In genomic region chr8:44826936-44827335, GRCm38 (mm10) we compare ENCODE assay signal across 8 mouse cellular contexts.
DNase-seq lines count a peak whose midpoint lies in the region; ATAC-seq and TF ChIP-seq lines count a peak whose summit lies in the region.

No protein-coding gene starts in this region.

- no peak overlapping the region for H3K27ac ChIP-seq in liver, embryonic 12.5 days
- 0 out of 2 replicates have a peak overlapping the region, but pooled peaks have one; percentile 5 for H3K27ac ChIP-seq in embryonic fibroblast, embryonic 13.5 days (ENCODE audit: insufficient read depth, low read length)
- peak overlapping the region in 1 of 2 experiments; percentile 19; a peak in 1 of 4 replicates for H3K27ac ChIP-seq in heart, embryonic 14.5 days (replicated peaks in 1 of 2; ENCODE audit: control insufficient read depth in 1 of 2, insufficient read depth in 1 of 2, low read depth in 2 of 2, low read length in 2 of 2)
- H3K27ac ChIP-seq in kidney, embryonic 16.5 days (ENCODE audit: low read length), result 0 out of 2 replicates have a peak overlapping the region, but pooled peaks have one; percentile 18
- H3K27ac ChIP-seq in thymus, adult 2 months (ENCODE audit: control insufficient read depth, insufficient read depth, low read length), result no peak overlapping the region

- H3K4me2 ChIP-seq in liver, embryonic 12.5 days, result no peak overlapping the region
- H3K4me2 ChIP-seq in heart, embryonic 14.5 days (ENCODE audit: low read length), result peak overlapping the region; percentile 54
- H3K4me2 ChIP-seq in kidney, embryonic 16.5 days (replicated peaks; ENCODE audit: low read depth, low read length), result peak overlapping the region; percentile 33

- no peaks in the 10 kb centered on the region for H3K4me1 ChIP-seq in liver, embryonic 12.5 days
- no peaks in the 10 kb centered on the region; the same call in 1 of the 2 replicates for H3K4me1 ChIP-seq in embryonic fibroblast, embryonic 13.5 days (ENCODE audit: control insufficient read depth, insufficient read depth, low read length)
- peaks cover 4 to 8% of the 10 kb centered on the region in 2 experiments; a peak in 2 of 4 replicates for H3K4me1 ChIP-seq in heart, embryonic 14.5 days (ENCODE audit: control insufficient read depth in 2 of 2, insufficient read depth in 2 of 2, low read length in 2 of 2)
- peaks cover 7% of the 10 kb centered on the region for H3K4me1 ChIP-seq in kidney, embryonic 16.5 days (ENCODE audit: insufficient read depth, low read length)
- H3K4me1 ChIP-seq in thymus, adult 2 months (replicated peaks; ENCODE audit: control insufficient read depth, insufficient read depth, low read length), result no peaks in the 10 kb centered on the region

- DNase-seq in liver, result peak; percentile 56
- DNase-seq in lung, adult 18-20 months, result peak; percentile 11 to 14
- DNase-seq in ovary, postnatal 14 days (ENCODE audit: low spot score), result peak; percentile 31
- no peak for DNase-seq in thymus, adult 2 months

- H3K36me3 ChIP-seq in liver, embryonic 12.5 days, result no peaks in the 10 kb centered on the region
- H3K36me3 ChIP-seq in heart, embryonic 14.5 days (ENCODE audit: control insufficient read depth, insufficient read depth, low read length), result no peaks in the 10 kb centered on the region
- H3K36me3 ChIP-seq in kidney, embryonic 16.5 days (ENCODE audit: insufficient read depth, low read length), result no peaks in the 10 kb centered on the region
- no peaks in the 10 kb centered on the region for H3K36me3 ChIP-seq in thymus, adult 2 months (ENCODE audit: control insufficient read depth, insufficient read depth, low read length)

- H3K4me3 ChIP-seq in liver, embryonic 12.5 days, result no peak overlapping the region
- H3K4me3 ChIP-seq in embryonic fibroblast, embryonic 13.5 days (ENCODE audit: insufficient read depth, low read length), result no peak overlapping the region
- H3K4me3 ChIP-seq in heart, embryonic 14.5 days (ENCODE audit: control insufficient read depth in 1 of 2, insufficient read depth in 1 of 2, low read depth in 1 of 2, low read length in 2 of 2), result peak overlapping the region in 1 of 2 experiments; percentile 14; a peak in 2 of 4 replicates
- no peak overlapping the region for H3K4me3 ChIP-seq in kidney, embryonic 16.5 days (ENCODE audit: low read length)
- H3K4me3 ChIP-seq in thymus, adult 2 months (ENCODE audit: control insufficient read depth, insufficient read depth, low read length), result no peak overlapping the region

- WGBS in liver, embryonic 12.5 days (ENCODE audit: insufficient replicate concordance), result 62% methylated on average over 13 of the region's 13 CpGs
- 26% methylated on average over 13 of the region's 13 CpGs for WGBS in heart, embryonic 14.5 days
- 40% methylated on average over 13 of the region's 13 CpGs for WGBS in kidney, embryonic 16.5 days
- 85% methylated on average over 13 of the region's 13 CpGs for WGBS in thymus, adult 2 months

- no peak overlapping the region for H3K9ac ChIP-seq in liver, embryonic 12.5 days
- H3K9ac ChIP-seq in heart, embryonic 14.5 days (ENCODE audit: low read length), result no peak overlapping the region
- H3K9ac ChIP-seq in kidney, embryonic 16.5 days (replicated peaks; ENCODE audit: low read length), result no peak overlapping the region

- peaks cover 7% of the 10 kb centered on the region; the same call in 1 of the 2 replicates for H3K9me3 ChIP-seq in liver, embryonic 12.5 days (replicated peaks)
- H3K9me3 ChIP-seq in heart, embryonic 14.5 days (ENCODE audit: control insufficient read depth, low read length), result peaks cover 9% of the 10 kb centered on the region
- peaks cover 12% of the 10 kb centered on the region; the same call in 1 of the 2 replicates for H3K9me3 ChIP-seq in kidney, embryonic 16.5 days (ENCODE audit: low read length)

- TF ChIP-seq POLR2A in embryonic fibroblast, embryonic 13.5 days (IDR thresholded peaks at IDR 0.05; ENCODE audit: low read depth, low read length), result no peak
- no peak for TF ChIP-seq POLR2A in thymus, adult 2 months (IDR thresholded peaks at IDR 0.05; ENCODE audit: control insufficient read depth, extremely low read depth, insufficient read depth, low read length, poor library complexity)

- no peaks in the 10 kb centered on the region for H3K27me3 ChIP-seq in liver, embryonic 12.5 days (replicated peaks)
- H3K27me3 ChIP-seq in heart, embryonic 14.5 days (ENCODE audit: control insufficient read depth, insufficient read depth, low read length), result no peaks in the 10 kb centered on the region
- no peaks in the 10 kb centered on the region for H3K27me3 ChIP-seq in kidney, embryonic 16.5 days (ENCODE audit: insufficient read depth, low read length)
- no peaks in the 10 kb centered on the region for H3K27me3 ChIP-seq in thymus, adult 2 months (ENCODE audit: control insufficient read depth, insufficient read depth, low read length)

- TF ChIP-seq CTCF in embryonic fibroblast, embryonic 13.5 days (IDR thresholded peaks at IDR 0.05; ENCODE audit: borderline replicate concordance, insufficient read depth, low read length), result no peak
- no peak for TF ChIP-seq CTCF in thymus, adult 2 months (IDR thresholded peaks at IDR 0.05; ENCODE audit: borderline replicate concordance, control insufficient read depth, extremely low read depth, insufficient read depth, low read length, poor library complexity)

- ATAC-seq in liver, embryonic 12.5 days, result no peak
- ATAC-seq in heart, embryonic 14.5 days (ENCODE audit: insufficient number of reproducible peaks, insufficient read depth, low FRiP score, low read depth), result no peak
- ATAC-seq in kidney, embryonic 16.5 days (ENCODE audit: low FRiP score, low TSS enrichment), result peak; percentile 61; the same call in 1 of the 2 replicates

Comparison
In these comparisons a context has a peak if more than half of its experiments do, and no peak if none do; other contexts are left out.
1. H3K27ac ChIP-seq: peak in embryonic fibroblast, embryonic 13.5 days (single experiment) and kidney, embryonic 16.5 days (single experiment); none in liver, embryonic 12.5 days (single experiment) and thymus, adult 2 months (single experiment).